Mouse (Mus musculus): ENCODE data around the gene Tns2. TPM values are rescaled to one million over a fixed set of nuclear protein-coding genes. Genes with fewer than 3 reads are reported as not detected.

Gene Tns2
- total and polyA plus RNA-seq, 3 experiments, result 0.42 to 3.1 TPM; not detected in 1

- TF ChIP-seq RCOR1 (IDR thresholded peaks at IDR 0.05; ENCODE audit: low read depth, low read length) (no peak), UBTF (IDR thresholded peaks at IDR 0.05; ENCODE audit: borderline replicate concordance, insufficient read depth, low read depth, low read length) (no peak), SIN3A (IDR thresholded peaks at IDR 0.05; ENCODE audit: low read length) (no peak), NRF1 (IDR thresholded peaks at IDR 0.05; ENCODE audit: insufficient read depth, low read depth, low read length, poor library complexity, severe bottlenecking) (no peak), ZNF384 (IDR thresholded peaks at IDR 0.05; ENCODE audit: low read depth, low read length) (no peak), TAL1 (IDR thresholded peaks at IDR 0.05; ENCODE audit: low read length) (no peak)
- H3K9me3 ChIP-seq (replicated peaks; ENCODE audit: insufficient read depth, low read length), result no peaks in the 10 kb centered on the region
- peaks cover 13% of the 10 kb centered on the region for H3K79me2 ChIP-seq (ENCODE audit: control insufficient read depth, insufficient read depth, low read length, poor library complexity)
- H3K27me3 ChIP-seq (ENCODE audit: control insufficient read depth in 1 of 2, insufficient read depth in 2 of 2, low read length in 2 of 2), result no peaks in the 10 kb centered on the region
- H3K4me3 ChIP-seq (ENCODE audit: control insufficient read depth in 1 of 2, insufficient read depth in 1 of 2, low read depth in 2 of 2, low read length in 2 of 2), result no peak overlapping the region
- DNase-seq (ENCODE audit: low read depth, low spot score), result no peak
- peaks cover 0 to 21% of the 10 kb centered on the region in 2 experiments; a peak in 3 of 4 replicates for H3K36me3 ChIP-seq (ENCODE audit: control insufficient read depth in 1 of 2, insufficient read depth in 2 of 2, low read length in 2 of 2)
- H3K27ac ChIP-seq (ENCODE audit: control insufficient read depth, low read depth, low read length), result no peak overlapping the region
- no peak overlapping the region for H3K9ac ChIP-seq (ENCODE audit: control insufficient read depth, low read depth, low read length, poor library complexity, severe bottlenecking)
- H3K4me1 ChIP-seq (ENCODE audit: control insufficient read depth in 1 of 2, insufficient read depth in 2 of 2, low read length in 2 of 2), result peaks cover 13 to 22% of the 10 kb centered on the region in 2 experiments
Observed at GRCm38 (mm10) chr15:102147674-102148402, 47.6 kb downstream of the Tns2 start.

- H3K9me3 ChIP-seq (replicated peaks; ENCODE audit: insufficient read depth, low read length), result no peaks in the 10 kb centered on the region
- peak overlapping the region; percentile 93 for H3K27ac ChIP-seq (ENCODE audit: control insufficient read depth, low read depth, low read length)
- peak overlapping the region; percentile 82 for H3K9ac ChIP-seq (ENCODE audit: control insufficient read depth, low read depth, low read length, poor library complexity, severe bottlenecking)
- H3K36me3 ChIP-seq (ENCODE audit: control insufficient read depth in 1 of 2, insufficient read depth in 2 of 2, low read length in 2 of 2), result peaks cover 0 to 21% of the 10 kb centered on the region in 2 experiments; a peak in 3 of 4 replicates
- H3K4me3 ChIP-seq (ENCODE audit: control insufficient read depth in 1 of 2, insufficient read depth in 1 of 2, low read depth in 2 of 2, low read length in 2 of 2), result peak overlapping the region in 1 of 2 experiments; percentile 76; a peak in 2 of 4 replicates
- TF ChIP-seq CTCF (IDR thresholded peaks at IDR 0.05 in 2 of 3, conservative IDR thresholded peaks at IDR 0.05 in 1 of 3; ENCODE audit: control insufficient read depth in 1 of 3, insufficient read depth in 1 of 3, low read depth in 2 of 3, low read length in 3 of 3, poor library complexity in 1 of 3, severe bottlenecking in 1 of 3) (no peak), ZKSCAN1 (IDR thresholded peaks at IDR 0.05; ENCODE audit: low read depth, low read length) (no peak), NELFE (IDR thresholded peaks at IDR 0.05; ENCODE audit: low read depth, low read length) (no peak), CHD1 (IDR thresholded peaks at IDR 0.05; ENCODE audit: low read depth, low read length) (no peak), TAL1 (IDR thresholded peaks at IDR 0.05; ENCODE audit: low read length) (no peak), EP300 (IDR thresholded peaks at IDR 0.05; ENCODE audit: low read depth in 1 of 2, low read length in 2 of 2) (no peak), TBP (IDR thresholded peaks at IDR 0.05; ENCODE audit: low read depth, low read length) (no peak), SIN3A (IDR thresholded peaks at IDR 0.05; ENCODE audit: low read length) (no peak), ZC3H11A (IDR thresholded peaks at IDR 0.05; ENCODE audit: low read depth, low read length) (no peak), MYC (IDR thresholded peaks at IDR 0.05; ENCODE audit: low read depth, low read length) (no peak)
- DNase-seq (ENCODE audit: low read depth, low spot score), result no peak
- peaks cover 13 to 22% of the 10 kb centered on the region in 2 experiments for H3K4me1 ChIP-seq (ENCODE audit: control insufficient read depth in 1 of 2, insufficient read depth in 2 of 2, low read length in 2 of 2)
- peaks cover 13% of the 10 kb centered on the region for H3K79me2 ChIP-seq (ENCODE audit: control insufficient read depth, insufficient read depth, low read length, poor library complexity)
- H3K27me3 ChIP-seq (ENCODE audit: control insufficient read depth in 1 of 2, insufficient read depth in 2 of 2, low read length in 2 of 2), result no peaks in the 10 kb centered on the region
Observed at GRCm38 (mm10) chr15:102149561-102149960, 49.3 kb downstream of the Tns2 start.

Data from MEL (cell line).